Mouse (Mus musculus) forebrain, embryonic 10.5 days (tissue): Measurements from ENCODE around the gene Smyd3. TPM values are rescaled to one million over a fixed set of nuclear protein-coding genes. Genes with fewer than 3 reads are reported as not detected.
A peak's percentile ranks its signal among the peaks of the same experiment; 100 is the strongest.

Experiments used
- DNase-seq: peaks from one replicate; pipeline ENCODE4 v3.0.0-alpha.2; 2017; ENCODE audit warnings: low spot score; ENCODE audit errors: extremely low spot score
- H3K27ac ChIP-seq: fragments of 300-500 bp; sonication (generic); 2 replicates; pipeline ENCODE4 v1.5.1; 2016; ENCODE audit warnings: mild to moderate bottlenecking
- H3K27me3 ChIP-seq: fragments of 300-500 bp; sonication (generic); 2 replicates; pipeline ENCODE4 v1.6.1; 2016; ENCODE audit warnings: mild to moderate bottlenecking; ENCODE audit not compliant: poor library complexity, severe bottlenecking
- H3K36me3 ChIP-seq: fragments of 300-500 bp; sonication (generic); replicated peaks from 2 replicates; pipeline ENCODE4 v1.6.1; 2016; ENCODE audit warnings: mild to moderate bottlenecking, moderate library complexity
- H3K4me1 ChIP-seq: fragments of 300-500 bp; sonication (generic); 2 replicates; pipeline ENCODE4 v1.6.1; 2016
- H3K4me3 ChIP-seq: fragments of 300-500 bp; sonication (generic); 2 replicates; pipeline ENCODE4 v1.5.1; 2016; ENCODE audit warnings: mild to moderate bottlenecking, moderate library complexity
- H3K9me3 ChIP-seq: fragments of 300-500 bp; sonication (generic); 2 replicates; pipeline ENCODE4 v1.6.1; 2016; ENCODE audit warnings: mild to moderate bottlenecking, moderate library complexity
- WGBS: fragments of 180-500 bp; shearing (Covaris S2); methylation state at CpG from one replicate; pipeline ENCODE4 v1.1.7; 2016; 5-methylcytosine and 5-hydroxymethylcytosine counted together
- polyA plus RNA-seq: library from polyadenylated mRNA; unstranded; fragments of >200 nt; fragmentation: Nextera tagmentation; extraction: Ambion mirVana; gene quantifications from 2 replicates; pipeline ENCODE4 v1.2.1, GENCODE M21; 2016

Gene Smyd3
- polyA plus RNA-seq = 14.7 and 18.0 TPM in 2 replicates

DNA sequence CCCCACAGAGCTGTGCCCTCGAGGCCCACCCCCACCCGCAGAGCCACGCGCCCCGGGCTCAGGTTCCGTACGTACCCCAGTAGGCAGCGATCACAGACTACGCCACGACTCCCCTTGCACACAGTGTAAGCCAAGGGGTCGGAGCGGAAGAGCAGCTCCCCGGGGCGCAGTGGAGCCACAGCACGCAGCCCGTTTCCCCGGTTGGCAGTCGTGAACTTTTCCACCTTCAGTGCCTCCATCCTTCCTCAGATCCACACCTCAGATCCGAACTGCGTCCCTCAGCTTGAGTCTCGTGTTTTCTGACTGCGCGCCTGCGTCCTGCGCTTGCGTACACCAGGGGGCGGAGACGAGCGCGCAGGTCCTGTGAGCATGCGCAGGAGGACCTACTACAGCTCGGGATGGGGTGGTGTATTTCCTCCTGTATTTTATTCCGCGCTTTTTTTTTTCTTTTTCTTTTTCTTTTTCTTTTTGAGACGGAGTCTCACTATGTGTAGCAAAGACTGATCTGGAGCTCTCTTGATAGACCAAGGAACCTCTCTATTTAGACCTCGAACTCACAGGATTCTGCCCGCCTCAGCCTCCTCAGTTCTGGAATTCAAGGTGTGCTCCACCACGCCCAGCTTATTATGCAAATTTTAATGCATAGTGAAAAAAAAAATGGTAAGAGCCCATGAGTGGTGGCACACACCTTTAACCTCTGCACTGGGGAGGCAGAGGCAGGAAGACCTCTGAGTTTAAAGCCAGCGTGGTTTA lies at the start of gene Smyd3:
Smyd3 (minus strand) TSS at position 329 of the 753 bp plus-strand sequence.
- Histone ChIP-seq H3K27ac (peak within 1 kb of the TSS; percentile 82), H3K4me1 (peaks cover 14% of the 10 kb centered on the region), H3K9me3 (no peaks in the 10 kb centered on the region), H3K36me3 (no peaks in the 10 kb centered on the region), H3K27me3 (no peaks in the 10 kb centered on the region), H3K4me3 (peak within 1 kb of the TSS; percentile 83)
- peak; percentile 77 for DNase-seq
- WGBS = 7% methylated on average over 39 of the region's 39 CpGs

DNA sequence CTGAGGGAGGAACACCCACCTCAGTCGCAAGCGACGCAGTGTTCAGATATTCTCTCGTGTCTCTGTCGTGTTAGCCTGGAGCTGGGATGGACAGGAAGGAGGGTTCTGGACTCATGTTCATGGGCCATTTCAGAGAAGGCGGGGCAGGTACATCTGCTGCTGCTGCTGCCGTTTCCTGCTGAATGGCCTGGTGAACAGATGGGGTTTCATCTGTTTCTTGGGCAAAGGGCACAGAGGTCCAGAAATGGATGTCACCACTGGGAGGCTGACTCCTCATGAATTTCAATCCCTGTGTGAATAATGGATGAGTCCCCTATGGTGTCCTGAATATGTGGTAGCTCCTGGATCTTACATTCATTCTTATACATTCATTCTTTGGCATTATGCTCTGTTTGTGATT lies 49.7 kb upstream of the Smyd3 start:
- 82% methylated on average over 7 of the region's 7 CpGs for WGBS
- DNase-seq = no peak
- Histone ChIP-seq H3K27ac (no peak overlapping the region; the same call in 1 of the 2 replicates), H3K36me3 (no peaks in the 10 kb centered on the region), H3K4me1 (peaks cover 11% of the 10 kb centered on the region), H3K27me3 (no peaks in the 10 kb centered on the region), H3K4me3 (no peak overlapping the region), H3K9me3 (no peaks in the 10 kb centered on the region)

DNA sequence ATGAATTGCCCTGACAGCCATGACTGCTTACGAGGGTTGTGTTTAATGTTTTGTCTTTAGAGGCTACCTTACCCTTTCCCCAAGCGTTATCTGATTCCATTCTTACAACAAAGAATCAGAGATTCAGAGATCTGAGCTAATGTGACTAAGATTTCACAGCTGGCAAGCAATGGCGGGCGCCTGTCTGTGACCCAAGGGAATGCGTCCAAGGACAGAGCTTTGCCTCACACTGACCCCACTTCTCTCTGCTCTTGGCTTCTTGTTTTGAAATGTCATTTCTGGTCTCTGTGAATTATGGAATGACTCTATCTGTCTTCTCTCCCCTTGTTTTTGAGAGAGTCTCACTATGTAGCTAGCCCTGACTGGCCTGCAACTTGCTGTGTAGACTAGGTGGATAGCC lies 46.1 kb upstream of the Smyd3 start:
- H3K27ac ChIP-seq = no peak overlapping the region
- H3K36me3 ChIP-seq = no peaks in the 10 kb centered on the region
- H3K27me3 ChIP-seq = no peaks in the 10 kb centered on the region
- DNase-seq = no peak
- H3K4me1 ChIP-seq = peaks cover 11% of the 10 kb centered on the region
- 79% methylated on average over 5 of the region's 5 CpGs for WGBS
- no peak overlapping the region for H3K4me3 ChIP-seq
- no peaks in the 10 kb centered on the region for H3K9me3 ChIP-seq

DNA sequence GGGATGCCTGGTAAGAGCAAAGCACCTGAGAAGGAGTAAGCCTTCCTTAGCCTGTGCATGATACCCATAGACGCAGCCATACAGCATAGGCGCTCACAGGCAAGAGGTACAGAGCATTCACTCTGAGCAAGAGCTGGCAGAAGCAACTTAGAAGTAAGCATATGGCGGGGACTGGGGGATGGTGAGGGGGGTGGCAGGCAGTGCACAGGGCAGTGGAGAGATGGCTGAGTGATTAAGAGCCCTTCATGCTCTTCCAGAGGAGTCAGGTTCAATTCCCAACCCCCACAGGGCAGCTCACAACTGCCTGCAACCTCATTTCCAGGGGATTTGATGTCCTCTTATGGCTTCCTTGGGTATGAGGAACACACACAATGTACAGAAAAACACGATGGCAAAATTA lies 45.4 kb upstream of the Smyd3 start:
- no peaks in the 10 kb centered on the region for H3K27me3 ChIP-seq
- no peak overlapping the region for H3K27ac ChIP-seq
- H3K4me3 ChIP-seq = no peak overlapping the region
- H3K36me3 ChIP-seq = no peaks in the 10 kb centered on the region
- 90% methylated on average over 4 of the region's 4 CpGs for WGBS
- H3K4me1 ChIP-seq = peaks cover 11% of the 10 kb centered on the region
- no peak for DNase-seq
- no peaks in the 10 kb centered on the region for H3K9me3 ChIP-seq

DNA sequence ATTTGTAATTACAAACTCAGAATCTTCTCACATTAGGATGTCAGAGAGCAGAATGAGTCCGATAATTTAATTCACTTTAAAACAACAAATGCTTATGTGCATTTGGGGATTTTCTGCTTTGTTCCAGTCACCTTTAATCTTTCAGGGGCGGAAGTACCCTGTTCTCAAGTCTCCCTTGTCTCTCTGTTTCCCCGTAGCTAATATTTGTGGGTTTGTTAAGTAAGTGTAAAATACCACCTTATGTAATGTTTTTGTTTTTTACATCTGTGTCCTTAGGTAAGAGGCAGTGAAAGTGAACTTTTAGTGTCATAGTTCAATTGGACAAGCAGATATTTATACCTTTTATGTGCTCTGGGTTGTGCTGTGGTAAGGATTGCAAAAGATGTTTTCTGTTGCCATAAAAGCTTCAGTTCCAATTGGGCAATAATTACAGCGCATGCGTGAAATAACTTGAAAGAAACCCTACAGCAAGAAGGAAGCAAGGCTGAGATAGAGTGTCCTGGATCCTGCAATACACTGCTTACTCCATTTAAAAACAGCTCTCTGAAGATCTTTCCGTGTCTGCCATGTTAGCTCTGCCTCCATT lies 43.1 kb upstream of the Smyd3 start:
- H3K27me3 ChIP-seq = no peaks in the 10 kb centered on the region
- no peaks in the 10 kb centered on the region for H3K9me3 ChIP-seq
- 0 out of 2 replicates have a peak, but pooled peaks cover 5% of the 10 kb centered on the region for H3K4me1 ChIP-seq
- H3K27ac ChIP-seq = no peak overlapping the region
- no peaks in the 10 kb centered on the region for H3K36me3 ChIP-seq
- 89% methylated on average over 6 of the region's 6 CpGs for WGBS
- no peak for DNase-seq
- H3K4me3 ChIP-seq = no peak overlapping the region

DNA sequence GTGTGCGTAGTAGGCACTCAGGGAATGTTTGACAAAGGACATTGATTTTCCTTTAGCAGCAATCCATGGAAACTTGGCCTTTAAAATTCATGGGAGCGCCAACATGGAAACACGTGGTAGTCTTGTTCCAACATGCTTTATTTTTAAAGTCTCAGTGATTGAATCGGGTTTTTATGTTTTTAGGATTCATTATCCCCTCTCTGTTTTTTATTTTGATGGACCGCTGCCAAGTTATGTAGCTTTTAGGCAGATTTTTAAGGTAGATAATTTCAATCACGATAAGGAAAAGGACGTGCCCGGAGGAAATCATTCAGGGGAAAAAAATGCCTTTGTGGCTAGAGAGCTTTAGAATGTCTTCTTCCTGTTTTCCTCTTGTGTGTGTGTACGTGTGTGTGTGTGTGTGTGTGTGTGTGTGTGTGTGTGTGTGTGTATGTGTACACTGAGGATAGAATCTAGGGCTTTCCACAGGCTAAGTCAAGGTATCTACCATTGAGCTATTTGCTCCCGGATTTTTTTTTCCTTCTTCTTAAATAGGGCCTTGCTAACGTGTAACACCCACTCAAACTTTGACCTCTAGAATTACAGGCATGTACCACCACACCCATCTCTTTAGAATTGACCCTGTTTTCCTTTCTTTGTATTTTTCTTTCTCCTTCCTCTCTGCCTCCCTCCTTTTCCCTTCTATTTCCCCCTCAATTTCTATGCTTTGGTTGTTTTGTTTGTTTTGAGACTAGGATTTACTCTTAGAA lies 41.8 kb upstream of the Smyd3 start:
- Histone ChIP-seq H3K27me3 (no peaks in the 10 kb centered on the region), H3K36me3 (no peaks in the 10 kb centered on the region), H3K4me1 (0 out of 2 replicates have a peak, but pooled peaks cover 5% of the 10 kb centered on the region), H3K4me3 (no peak overlapping the region), H3K9me3 (no peaks in the 10 kb centered on the region), H3K27ac (no peak overlapping the region)
- 86% methylated on average over 11 of the region's 11 CpGs for WGBS
- no peak for DNase-seq

DNA sequence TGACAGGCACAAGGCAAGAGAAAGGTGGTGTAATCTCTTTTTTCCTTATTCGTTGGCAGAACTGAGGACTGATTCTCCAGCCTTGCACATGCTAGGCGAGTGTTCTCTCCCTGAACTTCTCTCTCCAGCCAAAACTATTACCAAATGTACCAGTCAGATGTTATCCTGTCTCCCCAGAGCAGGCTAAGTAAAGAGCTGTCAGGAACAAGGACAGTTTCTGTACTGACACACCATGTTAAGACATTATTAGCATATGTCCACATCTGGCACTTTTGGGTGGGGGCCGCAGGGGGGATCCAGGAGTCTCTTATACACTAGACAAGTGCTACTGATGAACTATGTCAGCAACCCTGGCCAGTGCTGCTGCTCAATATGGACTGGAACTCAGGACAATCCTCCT lies 39.1 kb upstream of the Smyd3 start:
- Histone ChIP-seq H3K27ac (no peak overlapping the region), H3K27me3 (no peaks in the 10 kb centered on the region), H3K4me3 (no peak overlapping the region), H3K36me3 (no peaks in the 10 kb centered on the region), H3K4me1 (peaks cover 3% of the 10 kb centered on the region; the same call in 1 of the 2 replicates), H3K9me3 (no peaks in the 10 kb centered on the region)
- no peak for DNase-seq
- WGBS = 90% methylated on average over 3 of the region's 3 CpGs

DNA sequence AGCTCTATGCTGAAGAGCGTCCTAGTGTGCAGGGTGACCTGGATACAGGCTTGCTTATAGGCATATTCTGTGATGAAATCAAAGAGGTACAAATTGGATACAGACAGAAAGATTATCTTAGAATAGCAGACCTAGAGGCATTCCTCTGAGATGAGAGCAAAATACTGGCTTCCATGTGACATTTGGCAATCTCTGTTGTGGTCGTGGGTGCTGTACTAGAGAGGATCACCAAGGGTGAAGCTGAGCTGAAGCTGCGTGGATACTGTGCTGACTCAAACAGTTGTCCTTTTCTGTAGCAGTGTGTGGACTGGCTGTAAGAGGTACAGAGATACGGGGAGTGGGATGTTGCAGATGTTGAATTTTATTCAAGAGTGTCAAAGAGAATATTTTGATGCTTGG lies 36.1 kb upstream of the Smyd3 start:
- Histone ChIP-seq H3K4me1 (peaks cover 3% of the 10 kb centered on the region; the same call in 1 of the 2 replicates), H3K9me3 (no peaks in the 10 kb centered on the region), H3K27ac (no peak overlapping the region), H3K36me3 (no peaks in the 10 kb centered on the region), H3K27me3 (no peaks in the 10 kb centered on the region), H3K4me3 (no peak overlapping the region)
- DNase-seq = no peak
- 87% methylated on average over 4 of the region's 4 CpGs for WGBS

DNA sequence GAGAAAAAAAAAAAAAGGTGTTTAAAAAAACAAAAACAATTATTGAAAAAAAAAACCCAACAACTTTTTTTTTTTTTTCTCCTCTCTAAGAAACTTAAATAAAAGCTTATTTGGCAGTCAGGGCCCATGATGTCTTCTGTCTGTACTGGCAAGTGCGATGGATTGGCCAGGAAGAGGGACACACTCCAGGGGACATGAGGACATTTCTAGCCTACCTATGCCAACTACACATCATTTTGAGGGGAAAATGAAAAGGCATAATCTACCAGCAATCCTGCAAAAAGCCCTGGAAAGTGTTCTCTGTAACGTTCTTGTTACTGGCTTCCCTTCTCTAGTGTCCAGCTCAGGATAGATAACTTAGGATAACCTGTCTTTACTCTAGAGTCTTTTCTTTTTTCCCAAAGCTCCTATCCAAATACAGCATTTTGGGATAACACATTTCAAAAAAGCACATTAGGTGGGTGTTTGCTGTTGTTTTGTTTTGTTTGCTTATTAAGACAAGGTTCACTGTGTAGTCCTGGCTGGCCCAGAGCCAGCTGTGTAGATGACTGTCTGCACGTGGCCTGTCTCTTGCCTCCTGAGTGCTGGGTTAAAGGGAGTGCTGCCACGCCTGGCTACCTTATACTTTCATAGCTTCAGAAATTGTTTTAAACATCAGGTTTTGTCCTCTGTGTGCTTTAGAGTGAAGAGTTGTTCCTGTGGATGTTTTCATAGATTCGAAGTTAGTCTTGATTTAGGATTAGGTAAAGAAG lies 35.5 kb upstream of the Smyd3 start:
- Histone ChIP-seq H3K27me3 (no peaks in the 10 kb centered on the region), H3K9me3 (no peaks in the 10 kb centered on the region), H3K4me3 (no peak overlapping the region), H3K4me1 (peaks cover 5% of the 10 kb centered on the region), H3K27ac (no peak overlapping the region), H3K36me3 (no peaks in the 10 kb centered on the region)
- 88% methylated on average over 5 of the region's 5 CpGs for WGBS
- DNase-seq = no peak

DNA sequence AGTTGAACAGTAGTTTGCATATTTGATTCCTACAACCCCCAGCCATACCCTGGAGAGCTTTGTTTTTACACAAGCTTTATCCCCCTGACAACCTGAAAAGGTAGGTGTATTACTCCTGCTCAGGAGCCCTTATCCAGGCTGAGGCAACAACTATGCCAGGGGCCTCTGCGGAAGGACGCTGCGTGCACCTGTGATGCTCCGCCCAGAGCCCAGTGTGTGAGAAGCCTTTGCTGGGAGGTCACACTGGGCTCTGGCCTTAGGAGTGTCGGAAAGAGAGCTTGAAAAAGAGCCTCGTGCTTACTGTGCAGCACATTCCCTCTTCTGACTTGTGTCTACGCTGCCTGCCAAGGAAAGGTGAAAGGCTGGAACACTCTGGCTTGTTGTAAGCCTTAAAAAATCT lies 34.9 kb upstream of the Smyd3 start:
- Histone ChIP-seq H3K4me1 (peaks cover 11% of the 10 kb centered on the region), H3K9me3 (no peaks in the 10 kb centered on the region), H3K27ac (no peak overlapping the region), H3K4me3 (no peak overlapping the region), H3K27me3 (no peaks in the 10 kb centered on the region), H3K36me3 (no peaks in the 10 kb centered on the region)
- WGBS = 41% methylated on average over 7 of the region's 7 CpGs
- DNase-seq = no peak

DNA sequence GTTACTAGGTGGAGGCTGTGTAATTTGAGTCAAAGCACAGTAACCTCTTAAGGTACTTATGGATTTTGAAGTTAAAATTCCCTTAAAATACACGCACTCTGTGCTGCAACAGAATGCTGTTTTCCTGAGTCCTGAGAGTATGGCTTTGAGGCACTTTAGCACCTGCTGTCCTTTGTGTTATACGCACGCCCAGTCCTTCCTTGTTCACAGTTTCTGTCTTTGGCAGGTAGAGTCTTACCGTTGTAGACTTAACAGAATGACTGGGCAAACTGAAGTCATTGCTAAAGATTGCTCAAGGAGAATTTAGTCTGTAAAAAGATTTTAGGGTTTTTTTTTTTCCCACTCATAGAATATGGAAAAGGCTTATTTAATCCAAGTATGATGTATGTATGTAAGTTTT lies 34.1 kb upstream of the Smyd3 start:
- Histone ChIP-seq H3K36me3 (no peaks in the 10 kb centered on the region), H3K4me1 (peaks cover 19% of the 10 kb centered on the region), H3K4me3 (no peak overlapping the region), H3K9me3 (no peaks in the 10 kb centered on the region), H3K27ac (no peak overlapping the region), H3K27me3 (no peaks in the 10 kb centered on the region)
- DNase-seq = no peak
- WGBS = 87% methylated on average over 4 of the region's 4 CpGs

DNA sequence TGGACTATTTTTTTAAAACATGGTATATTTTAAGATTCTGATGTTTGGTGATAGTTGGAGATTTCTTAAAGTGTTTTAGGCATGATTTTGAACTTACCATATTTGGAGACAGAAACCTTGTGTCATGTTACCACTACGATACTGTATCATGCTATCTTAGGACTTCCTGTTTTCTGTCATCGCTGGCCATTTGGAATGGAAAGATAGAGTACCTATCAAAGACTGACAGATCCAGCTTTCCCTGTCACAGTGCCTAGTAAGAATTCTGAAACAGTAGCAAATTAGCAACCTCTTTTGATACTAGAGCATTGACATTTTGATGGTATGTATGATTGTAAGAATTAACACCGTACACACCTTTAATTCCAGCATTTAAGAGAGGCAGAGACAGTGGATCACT lies 33.5 kb upstream of the Smyd3 start:
- Histone ChIP-seq H3K27ac (no peak overlapping the region), H3K36me3 (no peaks in the 10 kb centered on the region), H3K27me3 (no peaks in the 10 kb centered on the region), H3K4me1 (peaks cover 20% of the 10 kb centered on the region), H3K4me3 (no peak overlapping the region), H3K9me3 (no peaks in the 10 kb centered on the region)
- no peak for DNase-seq
- 91% methylated on average over 3 of the region's 3 CpGs for WGBS
